Mouse (Mus musculus) lung, postnatal 25 days (tissue): ENCODE data around the gene Tlx2.

Source experiments
- DNase-seq: peaks from one replicate; pipeline ENCODE4 v3.0.0; 2022; ENCODE audit warnings: low spot score

Tlx2 gene

GRCm38 (mm10) chr6:83070247-83070310 lies at the start of gene Tlx2:
Gene Tlx2, minus strand, starts transcription at chr6:83070293.
- DNase-seq: no peak

- no peak for DNase-seq
These were observed 49.6 kb upstream of the Tlx2 start for GRCm38 (mm10) chr6:83119734-83120051.

- DNase-seq: no peak
These were observed 49.0 kb upstream of the Tlx2 start for GRCm38 (mm10) chr6:83118825-83119733.

GRCm38 (mm10) chr6:83118369-83118768 lies 48.3 kb upstream of the Tlx2 start:
- no peak for DNase-seq

GRCm38 (mm10) chr6:83117616-83118015 lies 47.5 kb upstream of the Tlx2 start:
- no peak for DNase-seq

GRCm38 (mm10) chr6:83117165-83117438 lies 47.0 kb upstream of the Tlx2 start:
- no peak for DNase-seq

- no peak for DNase-seq
These were observed 46.5 kb upstream of the Tlx2 start for GRCm38 (mm10) chr6:83116373-83117164.

- DNase-seq: no peak
These were observed 45.7 kb upstream of the Tlx2 start for GRCm38 (mm10) chr6:83115682-83116372.

GRCm38 (mm10) chr6:83115011-83115671 lies 45.0 kb upstream of the Tlx2 start, which contains the start of gene Mogs:
Gene Mogs, plus strand, starts transcription at chr6:83115496.
- peak; percentile 96 for DNase-seq

- no peak for DNase-seq
These were observed 41.5 kb upstream of the Tlx2 start for GRCm38 (mm10) chr6:83111510-83112136.

- DNase-seq: peak; percentile 75
These were observed 38.9 kb upstream of the Tlx2 start, which contains the start of gene Mrpl53 for GRCm38 (mm10) chr6:83108762-83109668. Gene Mrpl53, plus strand, starts transcription at chr6:83109040.

GRCm38 (mm10) chr6:83107566-83108400 lies 37.7 kb upstream of the Tlx2 start:
- peak; percentile 70 for DNase-seq

GRCm38 (mm10) chr6:83104158-83104557 lies 34.1 kb upstream of the Tlx2 start:
- DNase-seq: no peak

- DNase-seq: no peak
These were observed 33.1 kb upstream of the Tlx2 start for GRCm38 (mm10) chr6:83103130-83103650.

GRCm38 (mm10) chr6:83101688-83102556 lies 31.8 kb upstream of the Tlx2 start:
- no peak for DNase-seq

- DNase-seq: peak; percentile 96
These were observed 31.2 kb upstream of the Tlx2 start, which contains the start of the genes Ccdc142 and Gm42688 for GRCm38 (mm10) chr6:83101316-83101687. Gene Ccdc142, plus strand, starts transcription at chr6:83101601. Gene Gm42688, plus strand, starts transcription at chr6:83101617.

- DNase-seq: no peak
These were observed 28.3 kb upstream of the Tlx2 start for GRCm38 (mm10) chr6:83098411-83098810.

GRCm38 (mm10) chr6:83095968-83096367 lies 25.9 kb upstream of the Tlx2 start:
- no peak for DNase-seq
